Mouse (Mus musculus) liver, embryonic 14.5 days (tissue): ENCODE data around the gene Syvn1.

Experiments used
- CTCF ChIP-seq: IDR thresholded peaks from 2 replicates; pipeline ENCODE4 v1.5.1; 2016; ENCODE audit warnings: antibody characterized with exemption, low read depth, control low read depth
- EP300 ChIP-seq: IDR thresholded peaks from 2 replicates; pipeline ENCODE4 v1.6.1; 2016; ENCODE audit warnings: antibody characterized with exemption, low read depth

- TF ChIP-seq EP300 (no peak), CTCF (peak; percentile 24; the same call in 1 of the 2 replicates)
Measured at GRCm38 (mm10) chr19:6040002-6040401, 6.4 kb upstream of the Syvn1 start.
